Mouse (Mus musculus): ENCODE results near the gene Themis3.
"Not testable (repeated sequence)": the region's sequence is repeated elsewhere in the genome, so short reads cannot be mapped to it uniquely, and the experiment has no call there.

GRCm38 (mm10) chr17:66522631-66523030 lies 71.8 kb downstream of the Themis3 start:
- not testable (repeated sequence) for TF ChIP-seq CTCF (IDR thresholded peaks at IDR 0.05; ENCODE audit: low read depth, low read length); GATA1 (IDR thresholded peaks at IDR 0.05; ENCODE audit: borderline replicate concordance, low read length)

Data from G1E (cell line).